Mouse (Mus musculus): Measurements from ENCODE around the gene Tob2. TPM values are rescaled to one million over a fixed set of nuclear protein-coding genes. Genes with fewer than 3 reads are reported as not detected.

The Tob2 gene
- total RNA-seq (2021), result 10 to 100 TPM; 24.1 to 32.3 TPM

DNA sequence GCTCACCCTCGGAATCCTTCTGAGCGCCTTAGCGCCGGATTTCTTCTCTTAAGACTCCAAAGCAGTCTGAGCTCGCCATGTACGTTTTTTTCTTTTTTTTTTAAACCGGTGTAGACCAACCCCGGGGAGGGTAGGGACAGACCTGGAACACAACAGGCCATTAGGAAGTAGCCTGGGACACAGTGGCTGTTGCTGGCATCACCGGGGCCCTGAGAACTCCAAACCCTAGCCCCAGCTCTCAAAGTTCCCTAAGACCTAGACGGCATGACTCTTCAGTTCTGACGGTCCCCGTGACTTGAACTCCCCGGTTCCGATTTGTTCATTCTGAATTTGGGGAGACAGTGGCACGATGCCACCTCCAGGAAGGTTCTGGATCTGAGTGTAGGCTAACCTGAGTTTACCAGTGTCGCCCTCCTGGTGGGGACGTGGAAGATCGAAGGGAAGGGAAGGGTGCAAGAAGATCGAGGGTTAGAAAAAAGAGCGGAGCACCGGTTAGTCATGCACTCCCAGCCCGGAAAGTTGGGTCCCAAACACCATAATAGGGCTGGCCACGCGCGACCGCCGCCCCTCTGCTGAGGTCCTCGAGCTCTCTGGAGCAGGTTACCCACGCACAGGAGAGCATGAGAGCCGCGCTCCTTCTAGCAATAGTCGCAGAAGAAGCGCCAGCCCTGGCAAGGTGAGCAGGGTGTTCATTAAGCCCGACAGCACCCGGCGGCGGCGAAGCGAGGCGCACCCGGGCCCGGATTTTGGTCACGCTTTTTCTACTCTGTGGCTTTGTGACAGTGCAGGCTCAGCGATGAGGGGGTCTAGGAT, at the start of gene Tob2:
Tob2 (minus strand) TSS at position 280 of the 813 bp plus-strand sequence.
- DNase-seq, result peak; percentile 67

- DNase-seq, result no peak
These were observed 49.4 kb upstream of the Tob2 start for GRCm38 (mm10) chr15:81907953-81908352.

- DNase-seq, result peak; percentile 84
These were observed 46.3 kb upstream of the Tob2 start for GRCm38 (mm10) chr15:81904939-81905338.

DNA sequence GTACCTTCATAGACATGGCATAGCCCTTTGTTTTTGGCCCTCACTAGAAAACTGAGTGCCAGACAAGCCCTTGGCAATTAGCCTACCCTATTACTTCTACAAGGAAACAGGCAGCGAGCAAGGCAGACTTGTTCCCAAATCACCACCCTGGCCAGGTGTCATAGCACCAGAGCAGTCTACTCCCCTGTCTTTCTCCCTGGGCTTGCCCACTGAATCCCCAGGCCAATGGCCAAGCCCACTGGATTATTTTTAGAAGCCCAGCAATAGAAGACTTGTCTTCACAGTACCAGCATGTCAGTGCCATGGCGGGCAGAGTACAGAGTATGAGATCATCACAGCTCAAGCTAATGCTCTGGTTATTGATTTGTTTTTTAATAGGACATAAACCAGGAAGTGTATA, 40.2 kb upstream of the Tob2 start:
- DNase-seq, result peak; percentile 57

DNA sequence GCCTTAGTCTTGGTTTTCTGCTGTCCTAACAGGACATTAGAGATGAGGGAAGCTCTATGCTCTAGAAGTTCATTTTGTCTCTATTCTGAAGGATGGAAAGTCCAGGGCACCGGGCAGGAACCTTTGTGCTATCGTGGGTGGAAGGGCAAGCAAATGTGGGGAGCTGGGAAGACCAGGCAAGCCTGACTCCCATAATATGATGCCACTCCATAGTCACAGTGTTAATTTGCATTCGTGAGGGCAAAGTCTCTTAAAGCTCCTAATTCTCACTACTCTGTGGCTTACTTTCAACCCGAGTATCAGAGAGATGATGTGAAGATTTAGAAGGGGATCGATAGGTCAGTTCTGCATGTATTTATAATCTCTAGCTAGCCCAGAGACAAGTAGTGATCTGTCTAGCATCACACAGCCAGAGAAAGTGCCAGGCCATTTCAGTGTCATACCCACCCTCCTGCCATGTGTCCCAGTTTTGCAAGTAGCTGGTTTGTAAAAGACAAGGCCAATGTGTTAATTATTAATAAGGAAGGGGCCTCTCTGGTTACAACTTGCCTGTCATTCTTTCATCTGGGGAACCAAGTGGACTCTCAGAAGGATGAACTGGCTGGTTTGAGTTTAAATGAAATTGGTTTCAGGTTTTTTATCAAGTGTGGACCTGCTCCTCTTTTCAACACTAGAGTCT, 39.1 kb upstream of the Tob2 start:
- no peak for DNase-seq

- DNase-seq, result no peak
These were observed 37.8 kb upstream of the Tob2 start for GRCm38 (mm10) chr15:81896407-81896806.

GRCm38 (mm10) chr15:81894002-81894401, 35.4 kb upstream of the Tob2 start:
- no peak for DNase-seq

GRCm38 (mm10) chr15:81891822-81892580, 33.4 kb upstream of the Tob2 start:
- no peak for DNase-seq

GRCm38 (mm10) chr15:81891140-81891802, 32.7 kb upstream of the Tob2 start:
- DNase-seq, result no peak

GRCm38 (mm10) chr15:81889175-81889574, 30.6 kb upstream of the Tob2 start:
- DNase-seq, result no peak

GRCm38 (mm10) chr15:81886795-81887550, 28.4 kb upstream of the Tob2 start:
- DNase-seq, result no peak

DNA sequence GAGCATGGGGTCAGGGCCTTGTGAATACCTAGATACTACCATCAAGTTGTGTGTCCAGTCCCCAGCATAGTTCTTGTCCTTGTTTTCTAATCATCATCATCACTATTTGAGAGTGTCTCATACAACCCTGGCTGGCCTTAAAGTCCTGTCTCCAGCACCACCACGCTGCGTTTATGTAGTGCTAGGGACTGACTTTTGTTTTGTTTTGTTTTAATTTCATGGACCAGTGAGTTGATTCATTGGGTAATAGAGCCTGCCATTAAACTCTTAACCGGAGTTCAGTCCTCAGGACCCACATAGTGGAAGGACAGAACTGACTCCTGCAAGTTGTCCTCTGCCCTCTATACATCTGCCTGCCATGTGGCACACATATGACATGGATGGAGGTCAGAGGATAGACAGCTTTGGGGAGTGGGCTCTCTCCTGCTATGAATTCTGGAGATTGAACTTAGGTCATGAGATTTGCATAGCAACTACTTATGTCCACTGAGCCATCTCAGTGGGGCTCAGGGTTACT, 26.9 kb upstream of the Tob2 start:
- DNase-seq, result no peak

DNA sequence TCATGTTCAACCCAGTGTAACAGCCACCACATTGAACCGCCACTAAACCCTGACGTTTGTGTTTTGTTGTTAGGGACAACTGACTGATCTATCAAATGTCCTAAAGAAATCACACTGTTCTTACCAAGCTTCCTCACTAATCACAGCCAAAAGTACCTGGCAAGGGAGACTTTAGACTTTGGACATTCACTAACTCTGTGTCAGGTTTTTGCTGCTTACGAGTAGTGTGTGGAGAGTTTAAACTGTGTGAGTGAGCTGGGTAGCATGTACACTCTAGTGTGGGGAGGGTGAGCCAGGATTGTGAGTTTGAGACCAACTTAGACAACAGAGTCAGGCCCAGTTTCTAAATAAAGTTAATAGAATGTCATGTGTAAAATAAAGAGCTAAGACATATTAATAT, 23.8 kb upstream of the Tob2 start:
- DNase-seq, result no peak

DNA sequence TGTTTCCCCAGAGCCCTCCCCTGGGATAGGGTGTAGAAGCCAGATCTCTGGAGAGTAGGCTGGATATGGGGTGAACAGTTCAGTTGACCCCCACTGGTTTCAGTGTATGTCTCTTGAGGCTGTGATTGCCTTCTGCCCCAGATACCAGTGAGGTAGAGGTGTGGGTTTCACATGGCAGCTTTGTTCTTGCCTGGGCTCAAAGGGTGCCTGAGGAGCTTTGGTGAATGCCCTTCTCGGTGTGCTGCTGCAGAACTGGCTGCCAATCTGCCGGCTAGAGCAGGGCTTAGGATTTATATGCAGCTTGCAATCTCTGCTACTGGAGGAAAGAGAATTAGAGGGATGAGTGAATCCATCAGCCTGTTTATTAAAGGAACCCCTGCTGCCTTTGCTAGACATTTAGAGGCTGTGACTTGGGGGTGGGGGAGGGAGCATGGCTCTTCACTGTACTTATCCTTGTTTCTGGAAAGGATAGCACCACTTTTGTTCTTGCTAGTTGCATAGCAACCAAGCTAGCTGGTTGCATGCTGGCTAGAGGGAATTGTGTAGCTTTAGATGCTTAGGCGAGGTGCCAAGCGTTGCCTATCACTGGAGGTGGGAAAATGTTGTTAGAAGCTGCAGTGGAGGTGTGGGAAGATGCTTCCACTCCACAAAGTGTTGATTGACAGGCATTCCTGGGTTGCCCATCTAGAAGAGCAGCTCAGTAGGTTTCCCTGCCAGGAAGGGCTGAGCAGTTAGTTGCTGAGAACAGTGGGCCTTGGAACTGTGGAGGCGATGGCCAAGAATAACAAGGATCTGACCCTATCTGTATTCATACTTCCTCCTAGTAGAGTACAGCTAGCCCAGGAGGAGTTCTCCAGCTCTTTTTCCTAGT, 21.2 kb upstream of the Tob2 start:
- peak; percentile 45 for DNase-seq

GRCm38 (mm10) chr15:81872262-81873136, 13.9 kb upstream of the Tob2 start, which contains the start of gene Aco2:
Gene Aco2 (plus strand): TSS chr15:81872309.
- DNase-seq, result peak; percentile 100

DNA sequence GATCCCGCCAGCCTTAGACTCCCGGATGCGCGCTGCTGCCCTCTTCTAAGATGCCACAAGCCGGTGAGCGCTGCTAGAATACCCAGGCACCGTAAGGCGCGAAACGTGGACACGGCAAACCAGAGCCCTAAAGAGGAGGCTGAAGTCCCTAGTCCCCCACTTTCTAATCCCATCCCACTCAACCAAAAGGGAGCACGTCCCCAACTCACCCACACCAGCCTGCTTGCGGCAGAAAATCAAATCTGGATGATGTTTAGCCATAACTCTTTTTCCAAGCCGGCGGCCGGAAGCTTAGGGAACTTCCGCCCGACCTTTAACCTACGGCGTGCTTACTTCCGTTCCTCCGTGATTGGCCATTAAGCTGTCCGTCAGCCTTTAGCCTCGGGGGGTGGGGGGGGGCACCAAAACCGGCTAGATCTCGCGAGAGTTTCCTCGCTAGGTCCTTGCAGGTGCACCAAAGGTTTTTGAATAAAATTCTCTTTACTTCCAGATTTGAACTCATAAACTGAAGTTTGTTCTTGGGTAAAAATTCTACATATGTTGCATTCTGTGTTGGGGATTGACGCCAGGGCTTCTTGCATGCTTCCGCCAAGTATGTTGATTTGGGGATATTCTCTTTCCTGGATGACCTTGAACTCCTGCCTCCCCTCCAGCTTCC, 13.1 kb upstream of the Tob2 start, which contains the start of gene Phf5a:
Phf5a (minus strand) TSS at position 308 of the 658 bp plus-strand sequence.
- DNase-seq, result peak; percentile 88

GRCm38 (mm10) chr15:81869985-81870384, 11.4 kb upstream of the Tob2 start:
- no peak for DNase-seq

- no peak for DNase-seq
These were observed 5.6 kb upstream of the Tob2 start for GRCm38 (mm10) chr15:81864238-81864637.
